Mouse (Mus musculus): ENCODE data around the gene Tom1l1.
"Not testable (repeated sequence)": the region's sequence is repeated elsewhere in the genome, so short reads cannot be mapped to it uniquely, and the experiment has no call there.

The Tom1l1 gene

GRCm38 (mm10) chr11:90687460-90688416, at the start of gene Tom1l1:
Gene Tom1l1 (minus strand): TSS chr11:90688366.
- DNase-seq (ENCODE audit: inconsistent age in 2 of 2, low spot score in 1 of 2): peak; percentile 86 to 93

- DNase-seq (ENCODE audit: inconsistent age in 2 of 2, low spot score in 1 of 2): peak in 1 of 2 experiments; percentile 23
Measured at GRCm38 (mm10) chr11:90733575-90733974, 45.4 kb upstream of the Tom1l1 start.

- no peak for DNase-seq (ENCODE audit: inconsistent age in 2 of 2, low spot score in 1 of 2)
Measured at GRCm38 (mm10) chr11:90727354-90728125, 39.4 kb upstream of the Tom1l1 start.

GRCm38 (mm10) chr11:90726730-90727129, 38.6 kb upstream of the Tom1l1 start:
- no peak for DNase-seq (ENCODE audit: inconsistent age in 2 of 2, low spot score in 1 of 2)

- DNase-seq (ENCODE audit: inconsistent age in 2 of 2, low spot score in 1 of 2): no peak
Measured at GRCm38 (mm10) chr11:90722304-90722703, 34.1 kb upstream of the Tom1l1 start.

- DNase-seq (ENCODE audit: inconsistent age in 2 of 2, low spot score in 1 of 2): no peak
Measured at GRCm38 (mm10) chr11:90717719-90718118, 29.6 kb upstream of the Tom1l1 start.

GRCm38 (mm10) chr11:90711596-90711995, 23.4 kb upstream of the Tom1l1 start:
- no peak for DNase-seq (ENCODE audit: inconsistent age in 2 of 2, low spot score in 1 of 2)

- DNase-seq (ENCODE audit: inconsistent age in 2 of 2, low spot score in 1 of 2): not testable (repeated sequence)
Measured at GRCm38 (mm10) chr11:90707134-90707533, 19.0 kb upstream of the Tom1l1 start.

- DNase-seq (ENCODE audit: inconsistent age in 2 of 2, low spot score in 1 of 2): peak; percentile 68 to 89
Measured at GRCm38 (mm10) chr11:90697480-90698240, 9.5 kb upstream of the Tom1l1 start.

- no peak for DNase-seq (ENCODE audit: inconsistent age in 2 of 2, low spot score in 1 of 2)
Measured at GRCm38 (mm10) chr11:90695811-90696210, 7.6 kb upstream of the Tom1l1 start.

- DNase-seq (ENCODE audit: inconsistent age in 2 of 2, low spot score in 1 of 2): peak; percentile 37 to 56
Measured at GRCm38 (mm10) chr11:90694206-90694605, 6.0 kb upstream of the Tom1l1 start.

GRCm38 (mm10) chr11:90690361-90690760, 2.2 kb upstream of the Tom1l1 start:
- no peak for DNase-seq (ENCODE audit: inconsistent age in 2 of 2, low spot score in 1 of 2)

- no peak for DNase-seq (ENCODE audit: inconsistent age in 2 of 2, low spot score in 1 of 2)
Measured at GRCm38 (mm10) chr11:90687040-90687439, 1.1 kb downstream of the Tom1l1 start.

- DNase-seq (ENCODE audit: inconsistent age in 2 of 2, low spot score in 1 of 2): peak in 1 of 2 experiments; percentile 55
Measured at GRCm38 (mm10) chr11:90686287-90687025, 1.7 kb downstream of the Tom1l1 start.

GRCm38 (mm10) chr11:90685196-90685595, 3.0 kb downstream of the Tom1l1 start:
- peak in 1 of 2 experiments; percentile 68 for DNase-seq (ENCODE audit: inconsistent age in 2 of 2, low spot score in 1 of 2)

- DNase-seq (ENCODE audit: inconsistent age in 2 of 2, low spot score in 1 of 2): peak in 1 of 2 experiments; percentile 26
Measured at GRCm38 (mm10) chr11:90684765-90685164, 3.4 kb downstream of the Tom1l1 start.

- DNase-seq (ENCODE audit: inconsistent age in 2 of 2, low spot score in 1 of 2): no peak
Measured at GRCm38 (mm10) chr11:90681171-90681570, 7.0 kb downstream of the Tom1l1 start.

- DNase-seq (ENCODE audit: inconsistent age in 2 of 2, low spot score in 1 of 2): peak in 1 of 2 experiments; percentile 54
Measured at GRCm38 (mm10) chr11:90678582-90678981, 9.6 kb downstream of the Tom1l1 start.

GRCm38 (mm10) chr11:90677771-90678288, 10.3 kb downstream of the Tom1l1 start:
- DNase-seq (ENCODE audit: inconsistent age in 2 of 2, low spot score in 1 of 2): no peak

GRCm38 (mm10) chr11:90677027-90677426, 11.1 kb downstream of the Tom1l1 start:
- no peak for DNase-seq (ENCODE audit: inconsistent age in 2 of 2, low spot score in 1 of 2)
